Mouse (Mus musculus) gastrocnemius, postnatal 36 days (tissue): ENCODE results near the gene Rerg. TPM values are rescaled to one million over a fixed set of nuclear protein-coding genes. Genes with fewer than 3 reads are reported as not detected.

Experiments used
- DNase-seq, 2 experiments: peaks; one replicate each; pipeline ENCODE4 v3.0.0; 2022
- intact Hi-C: fragments of 180-260 bp; cut with DNase I; formaldehyde crosslinking; loops from one replicate; pipeline ENCODE4 v1.15.1; 2025
- total RNA-seq, 2 experiments: library from RNA; stranded (reverse); gene quantifications; 2 replicates each; pipeline ENCODE4 v1.2.3; 2021

The Rerg gene
- total RNA-seq, 2 experiments from 2014 or later = 1.1 to 1.6 TPM

GRCm38 (mm10) chr6:137098232-137099191 lies 71.8 kb downstream of the Rerg start:
- intact Hi-C loops = loop anchor here (2.0 kb wide), 1 partner anchor 70 kb away; no protein-coding TSS in a partner anchor
- peak in 1 of 2 experiments; percentile 29 for DNase-seq

GRCm38 (mm10) chr6:137094475-137094874 lies 75.8 kb downstream of the Rerg start:
- no peak for DNase-seq
- intact Hi-C loops = no loop called here

- no peak for DNase-seq
- intact Hi-C loops = no loop called here
Measured at GRCm38 (mm10) chr6:137088469-137088868, 81.8 kb downstream of the Rerg start.

- DNase-seq = no peak
- intact Hi-C loops = no loop called here
Measured at GRCm38 (mm10) chr6:137087956-137088355, 82.3 kb downstream of the Rerg start.

- DNase-seq = no peak
- intact Hi-C loops = no loop called here
Measured at GRCm38 (mm10) chr6:137087470-137087869, 82.8 kb downstream of the Rerg start.

GRCm38 (mm10) chr6:137079701-137080100 lies 90.6 kb downstream of the Rerg start:
- no peak for DNase-seq
- intact Hi-C loops = no loop called here

- intact Hi-C loops = no loop called here
- DNase-seq = no peak
Measured at GRCm38 (mm10) chr6:137076731-137077130, 93.6 kb downstream of the Rerg start.

- intact Hi-C loops = no loop called here
- DNase-seq = no peak
Measured at GRCm38 (mm10) chr6:137076225-137076624, 94.1 kb downstream of the Rerg start.

GRCm38 (mm10) chr6:137072256-137072655 lies 98.0 kb downstream of the Rerg start:
- intact Hi-C loops = no loop called here
- DNase-seq = no peak

GRCm38 (mm10) chr6:137071466-137071865 lies 98.8 kb downstream of the Rerg start:
- intact Hi-C loops = no loop called here
- no peak for DNase-seq

GRCm38 (mm10) chr6:137065506-137065905 lies 104.8 kb downstream of the Rerg start:
- intact Hi-C loops = no loop called here
- no peak for DNase-seq

GRCm38 (mm10) chr6:137064786-137065185 lies 105.5 kb downstream of the Rerg start:
- intact Hi-C loops = no loop called here
- no peak for DNase-seq

- intact Hi-C loops = no loop called here
- DNase-seq = no peak
Measured at GRCm38 (mm10) chr6:137063239-137063940, 106.9 kb downstream of the Rerg start.

GRCm38 (mm10) chr6:137061880-137062531 lies 108.3 kb downstream of the Rerg start:
- no peak for DNase-seq
- intact Hi-C loops = no loop called here

GRCm38 (mm10) chr6:137060595-137060994 lies 109.7 kb downstream of the Rerg start:
- intact Hi-C loops = no loop called here

GRCm38 (mm10) chr6:137058257-137058656 lies 112.0 kb downstream of the Rerg start:
- intact Hi-C loops = no loop called here
- DNase-seq = no peak

More at GRCm38 (mm10) chr6:137060595-137060994, 109.7 kb downstream of the Rerg start:
- DNase-seq = no peak

GRCm38 (mm10) chr6:137054073-137054472 lies 116.2 kb downstream of the Rerg start:
- DNase-seq = no peak
- intact Hi-C loops = no loop called here

GRCm38 (mm10) chr6:137053464-137053863 lies 116.8 kb downstream of the Rerg start:
- intact Hi-C loops = no loop called here
- no peak for DNase-seq

- no peak for DNase-seq
- intact Hi-C loops = no loop called here
Measured at GRCm38 (mm10) chr6:137053006-137053405, 117.3 kb downstream of the Rerg start.

- intact Hi-C loops = no loop called here
- DNase-seq = no peak
Measured at GRCm38 (mm10) chr6:137047036-137047435, 123.3 kb downstream of the Rerg start.

GRCm38 (mm10) chr6:137045011-137045504 lies 125.2 kb downstream of the Rerg start:
- no peak for DNase-seq
- intact Hi-C loops = no loop called here
